Comparison of ENCODE assay signal across 9 mouse cellular contexts in the genomic region with DNA sequence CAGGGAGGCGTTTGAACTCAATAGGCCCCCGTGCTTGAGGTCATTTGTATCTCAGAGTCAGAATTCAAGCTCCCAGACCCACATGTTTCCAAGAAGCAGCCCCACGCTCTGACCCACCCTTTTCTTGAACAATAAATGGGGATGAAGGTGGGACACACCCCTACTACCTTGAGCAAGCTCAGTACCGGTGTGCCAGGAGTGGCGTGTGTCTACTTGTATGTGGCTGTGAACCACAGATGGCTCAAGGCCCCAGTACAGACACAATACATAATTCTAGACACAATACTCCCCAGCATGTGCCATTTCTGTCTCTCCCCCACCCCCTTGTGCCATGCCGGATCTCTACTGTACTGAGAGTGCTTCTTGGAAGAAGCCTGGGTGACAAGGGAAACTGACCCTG. TPM values are rescaled to one million over a fixed set of nuclear protein-coding genes. Genes with fewer than 3 reads are reported as not detected.
DNase-seq lines count a peak whose midpoint lies in the region; ATAC-seq and TF ChIP-seq lines count a peak whose summit lies in the region.
"Had no signal": no experiment of that assay in that cellular context is flagged by ENCODE, and none has a peak within 500 bp of the region (broad histone marks: within the 10 kb centered on the region; RNA-seq: fewer than 3 reads in every experiment).

No protein-coding gene starts in this region.

- H3K9me3 ChIP-seq in lung, embryonic 14.5 days (ENCODE audit: low read depth, low read length), result no peaks in the 10 kb centered on the region
- H3K9me3 ChIP-seq in forebrain, embryonic 15.5 days, result no peaks in the 10 kb centered on the region
- no peaks in the 10 kb centered on the region for H3K9me3 ChIP-seq in intestine, embryonic 15.5 days
- no peaks in the 10 kb centered on the region for H3K9me3 ChIP-seq in neural tube, embryonic 14.5 days (ENCODE audit: control insufficient read depth, low read length)

- H3K27ac ChIP-seq in lung, embryonic 14.5 days (ENCODE audit: low read depth), result peak overlapping the region; percentile 87; the same call in 1 of the 2 replicates
- H3K27ac ChIP-seq in forebrain, embryonic 15.5 days (replicated peaks), result peak overlapping the region; percentile 81
- peak overlapping the region; percentile 87; the same call in 1 of the 2 replicates for H3K27ac ChIP-seq in intestine, embryonic 15.5 days
- peak overlapping the region; percentile 62 for H3K27ac ChIP-seq in neural tube, embryonic 14.5 days (ENCODE audit: low read depth, low read length)

- H3K9ac ChIP-seq in lung, embryonic 14.5 days, result peak overlapping the region; percentile 90; the same call in 1 of the 2 replicates
- peak overlapping the region; percentile 70 for H3K9ac ChIP-seq in forebrain, embryonic 15.5 days (replicated peaks)
- H3K9ac ChIP-seq in intestine, embryonic 15.5 days, result peak overlapping the region; percentile 27; the same call in 1 of the 2 replicates
- peak overlapping the region; percentile 85 for H3K9ac ChIP-seq in neural tube, embryonic 14.5 days (replicated peaks; ENCODE audit: low read depth, low read length)

- WGBS in lung, embryonic 14.5 days, result 56% methylated on average over 6 of the region's 6 CpGs
- WGBS in forebrain, embryonic 15.5 days, result 63% methylated on average over 6 of the region's 6 CpGs
- 53% methylated on average over 6 of the region's 6 CpGs for WGBS in intestine, embryonic 15.5 days
- 62% methylated on average over 6 of the region's 6 CpGs for WGBS in neural tube, embryonic 14.5 days

- H3K36me3 ChIP-seq in lung, embryonic 14.5 days (ENCODE audit: insufficient read depth), result peaks cover 5% of the 10 kb centered on the region; the same call in 1 of the 2 replicates
- no peaks in the 10 kb centered on the region for H3K36me3 ChIP-seq in forebrain, embryonic 15.5 days
- H3K36me3 ChIP-seq in intestine, embryonic 15.5 days, result no peaks in the 10 kb centered on the region
- no peaks in the 10 kb centered on the region for H3K36me3 ChIP-seq in neural tube, embryonic 14.5 days (ENCODE audit: control insufficient read depth, insufficient read depth, low read length)

- peak overlapping the region; percentile 76 for H3K4me3 ChIP-seq in lung, embryonic 14.5 days (ENCODE audit: low read depth, low read length)
- peak overlapping the region; percentile 48 for H3K4me3 ChIP-seq in forebrain, embryonic 15.5 days
- peak overlapping the region; percentile 71 for H3K4me3 ChIP-seq in intestine, embryonic 15.5 days (replicated peaks)
- H3K4me3 ChIP-seq in neural tube, embryonic 14.5 days (ENCODE audit: low read depth, low read length), result peak overlapping the region; percentile 49

- H3K4me2 ChIP-seq in lung, embryonic 14.5 days, result peak overlapping the region; percentile 92
- peak overlapping the region; percentile 64 for H3K4me2 ChIP-seq in forebrain, embryonic 15.5 days (replicated peaks)
- peak overlapping the region; percentile 93 for H3K4me2 ChIP-seq in intestine, embryonic 15.5 days (replicated peaks)
- peak overlapping the region; percentile 75 for H3K4me2 ChIP-seq in neural tube, embryonic 14.5 days (ENCODE audit: low read depth, low read length)

- TF ChIP-seq CTCF in lung, embryonic 14.5 days (IDR thresholded peaks at IDR 0.05; ENCODE audit: low read depth), result no peak

- no peak for DNase-seq in lung, embryonic 14.5 days
- no peak for DNase-seq in lung, postnatal 36 days
- DNase-seq in cerebellum, adult 8-10 months, result no peak
- DNase-seq in embryo, embryonic 10.5 days (ENCODE audit: low spot score), result no peak

- H3K4me1 ChIP-seq in lung, embryonic 14.5 days (ENCODE audit: insufficient read depth), result peaks cover 21% of the 10 kb centered on the region
- peaks cover 33% of the 10 kb centered on the region for H3K4me1 ChIP-seq in forebrain, embryonic 15.5 days
- H3K4me1 ChIP-seq in intestine, embryonic 15.5 days (replicated peaks), result peaks cover 31% of the 10 kb centered on the region
- H3K4me1 ChIP-seq in neural tube, embryonic 14.5 days (ENCODE audit: control insufficient read depth, insufficient read depth, low read length), result peaks cover 23% of the 10 kb centered on the region

- no peaks in the 10 kb centered on the region for H3K27me3 ChIP-seq in lung, embryonic 14.5 days (ENCODE audit: insufficient read depth, low read length)
- H3K27me3 ChIP-seq in forebrain, embryonic 15.5 days, result 0 out of 2 replicates have a peak, but pooled peaks cover 5% of the 10 kb centered on the region
- H3K27me3 ChIP-seq in intestine, embryonic 15.5 days (replicated peaks), result no peaks in the 10 kb centered on the region
- H3K27me3 ChIP-seq in neural tube, embryonic 14.5 days (ENCODE audit: control insufficient read depth, insufficient read depth, low read length), result no peaks in the 10 kb centered on the region
- H3K27me3 ChIP-seq: Patski had no signal

- ATAC-seq in lung, embryonic 14.5 days (ENCODE audit: insufficient read depth), result peak; percentile 9; the same call in 1 of the 2 replicates
- peak; percentile 15 for ATAC-seq in forebrain, embryonic 15.5 days (replicated peaks)
- ATAC-seq in intestine, embryonic 15.5 days, result no peak
- peak; percentile 14; the same call in 1 of the 2 replicates for ATAC-seq in neural tube, embryonic 14.5 days (ENCODE audit: low read depth)
- ATAC-seq in frontal cortex, adult (ENCODE audit: low TSS enrichment), result no peak
- ATAC-seq: Patski had no signal

RNA-seq across cellular contexts. Expression of a gene that starts 18.6 kb away (rescaled TPM):
- polyA plus RNA-seq in lung, embryonic 14.5 days (2014; fragmentation: Nextera tagmentation; extraction: Ambion mirVana), result 34.2 and 36.8 TPM in 2 replicates
- 30.2 and 32.4 TPM in 2 replicates for polyA plus RNA-seq in forebrain, embryonic 15.5 days (2015; fragmentation: Nextera tagmentation; extraction: Ambion mirVana)
- 25.6 and 25.9 TPM in 2 replicates for polyA plus RNA-seq in intestine, embryonic 15.5 days (2015; fragmentation: Nextera tagmentation; extraction: Ambion mirVana)
- 33.3 and 35.5 TPM in 2 replicates for polyA plus RNA-seq in neural tube, embryonic 14.5 days (2014; fragmentation: Nextera tagmentation; extraction: Ambion mirVana)

RNA-seq across cellular contexts. Expression of a gene that starts 28.6 kb away (rescaled TPM):
- not detected in 2 replicates for polyA plus RNA-seq in lung, embryonic 14.5 days (2014; fragmentation: Nextera tagmentation; extraction: Ambion mirVana)
- polyA plus RNA-seq in forebrain, embryonic 15.5 days (2015; fragmentation: Nextera tagmentation; extraction: Ambion mirVana), result not detected in 2 replicates
- not detected in 2 replicates for polyA plus RNA-seq in intestine, embryonic 15.5 days (2015; fragmentation: Nextera tagmentation; extraction: Ambion mirVana)
- polyA plus RNA-seq in neural tube, embryonic 14.5 days (2014; fragmentation: Nextera tagmentation; extraction: Ambion mirVana), result not detected in 2 replicates
- polyA plus RNA-seq: Patski had no signal

RNA-seq across cellular contexts. Expression of a gene that starts 46.1 kb away (rescaled TPM):
- 1.5 and 1.9 TPM in 2 replicates for polyA plus RNA-seq in lung, embryonic 14.5 days (2014; fragmentation: Nextera tagmentation; extraction: Ambion mirVana)
- polyA plus RNA-seq in forebrain, embryonic 15.5 days (2015; fragmentation: Nextera tagmentation; extraction: Ambion mirVana), result 3.0 and 3.5 TPM in 2 replicates
- polyA plus RNA-seq in intestine, embryonic 15.5 days (2015; fragmentation: Nextera tagmentation; extraction: Ambion mirVana), result 1.2 and 1.3 TPM in 2 replicates
- polyA plus RNA-seq in neural tube, embryonic 14.5 days (2014; fragmentation: Nextera tagmentation; extraction: Ambion mirVana), result 7.4 and 8.4 TPM in 2 replicates

RNA-seq across cellular contexts. Expression of a gene that starts 52.5 kb away (rescaled TPM):
- polyA plus RNA-seq in lung, embryonic 14.5 days (2014; fragmentation: Nextera tagmentation; extraction: Ambion mirVana), result 0.95 and 1.1 TPM in 2 replicates
- polyA plus RNA-seq in forebrain, embryonic 15.5 days (2015; fragmentation: Nextera tagmentation; extraction: Ambion mirVana), result 0.45 and 0.66 TPM in 2 replicates
- polyA plus RNA-seq in intestine, embryonic 15.5 days (2015; fragmentation: Nextera tagmentation; extraction: Ambion mirVana), result 0.69 and 1.2 TPM in 2 replicates
- polyA plus RNA-seq in neural tube, embryonic 14.5 days (2014; fragmentation: Nextera tagmentation; extraction: Ambion mirVana), result 0.98 and 1.3 TPM in 2 replicates

Comparison
In these comparisons a context has a peak if more than half of its experiments do, and no peak if none do; other contexts are left out.
1. ATAC-seq: peak in lung, embryonic 14.5 days (single experiment), forebrain, embryonic 15.5 days (single experiment) and neural tube, embryonic 14.5 days (single experiment); none in intestine, embryonic 15.5 days (single experiment) and frontal cortex, adult (single experiment).
2. H3K9ac ChIP-seq: peak in every context shown above with its lines; median percentile 90 in lung, embryonic 14.5 days; 85 in neural tube, embryonic 14.5 days; 70 in forebrain, embryonic 15.5 days; 27 in intestine, embryonic 15.5 days.
3. Peak in every context shown above with its lines, with median percentiles within 50 percentile points of each other: H3K27ac ChIP-seq, H3K4me2 ChIP-seq and H3K4me3 ChIP-seq.